Mouse (Mus musculus) left cerebral cortex, postnatal 10 days (tissue): Measurements from ENCODE around the gene 4933427D14Rik. TPM values are rescaled to one million over a fixed set of nuclear protein-coding genes. Genes with fewer than 3 reads are reported as not detected.
"Not testable (repeated sequence)": the region's sequence is repeated elsewhere in the genome, so short reads cannot be mapped to it uniquely, and the experiment has no call there.

Source experiments
- DNase-seq, 2 experiments: peaks; one replicate each; pipeline ENCODE4 v3.0.0; 2021 to 2022; ENCODE audit warnings: low spot score in 2 of 2, mixed read lengths in 1 of 2; ENCODE audit errors: extremely low spot score in 1 of 2
- intact Hi-C: fragments of 180-260 bp; cut with DNase I; formaldehyde crosslinking; loops from one replicate; pipeline ENCODE4 v1.15.1; 2025
- total RNA-seq, 2 experiments: library from RNA; stranded (reverse); gene quantifications; 2 replicates each; pipeline ENCODE4 v1.2.3; 2021

4933427D14Rik gene
- total RNA-seq, 2 experiments from 2014 or later, result 30.1 to 32.5 TPM

GRCm38 (mm10) chr11:72207834-72208377 is 647 bp upstream of the 4933427D14Rik start:
- no peak for DNase-seq
- intact Hi-C loops, result loop anchor here (5.0 kb wide), 1 partner anchor 156 kb away; no protein-coding TSS in a partner anchor

GRCm38 (mm10) chr11:72206341-72207203 is 687 bp downstream of the 4933427D14Rik start, which contains the start of gene Gm43951:
Gene Gm43951, minus strand, starts transcription at chr11:72206840.
- DNase-seq, result peak in 1 of 2 experiments; percentile 58
- intact Hi-C loops, result loop anchor here (5.0 kb wide), 1 partner anchor 154 kb away; no protein-coding TSS in a partner anchor

GRCm38 (mm10) chr11:72205256-72205655 is 2.0 kb downstream of the 4933427D14Rik start:
- intact Hi-C loops, result loop anchor here (5.0 kb wide), 1 partner anchor 153 kb away; no protein-coding TSS in a partner anchor
- DNase-seq, result no peak

GRCm38 (mm10) chr11:72203440-72203839 is 3.8 kb downstream of the 4933427D14Rik start:
- intact Hi-C loops, result no loop called here
- no peak for DNase-seq

GRCm38 (mm10) chr11:72196506-72196905 is 10.8 kb downstream of the 4933427D14Rik start:
- intact Hi-C loops, result no loop called here
- no peak for DNase-seq

GRCm38 (mm10) chr11:72194259-72194658 is 13.0 kb downstream of the 4933427D14Rik start:
- intact Hi-C loops, result no loop called here

GRCm38 (mm10) chr11:72190857-72191256 is 16.4 kb downstream of the 4933427D14Rik start:
- intact Hi-C loops, result no loop called here
- no peak for DNase-seq

More at GRCm38 (mm10) chr11:72194259-72194658, 13.0 kb downstream of the 4933427D14Rik start:
- DNase-seq, result no peak

- intact Hi-C loops, result no loop called here
- no peak for DNase-seq
These were observed 23.0 kb downstream of the 4933427D14Rik start for GRCm38 (mm10) chr11:72184252-72184651.

- intact Hi-C loops, result no loop called here
- DNase-seq, result no peak
These were observed 26.1 kb downstream of the 4933427D14Rik start for GRCm38 (mm10) chr11:72181136-72181535.

- DNase-seq, result no peak
- intact Hi-C loops, result no loop called here
These were observed 26.7 kb downstream of the 4933427D14Rik start for GRCm38 (mm10) chr11:72180556-72180955.

- no peak for DNase-seq
- intact Hi-C loops, result no loop called here
These were observed 30.7 kb downstream of the 4933427D14Rik start for GRCm38 (mm10) chr11:72176553-72176952.

- intact Hi-C loops, result no loop called here
- no peak for DNase-seq
These were observed 31.3 kb downstream of the 4933427D14Rik start for GRCm38 (mm10) chr11:72175966-72176365.

GRCm38 (mm10) chr11:72174721-72175120 is 32.5 kb downstream of the 4933427D14Rik start:
- intact Hi-C loops, result no loop called here
- DNase-seq, result no peak

GRCm38 (mm10) chr11:72173506-72173905 is 33.8 kb downstream of the 4933427D14Rik start:
- DNase-seq, result no peak
- intact Hi-C loops, result no loop called here

GRCm38 (mm10) chr11:72171906-72172305 is 35.4 kb downstream of the 4933427D14Rik start:
- DNase-seq, intact Hi-C loops: not testable (repeated sequence)

- no peak for DNase-seq
- intact Hi-C loops, result no loop called here
These were observed 37.4 kb downstream of the 4933427D14Rik start for GRCm38 (mm10) chr11:72169871-72170270.

GRCm38 (mm10) chr11:72163198-72163597 is 44.1 kb downstream of the 4933427D14Rik start:
- no peak for DNase-seq
- intact Hi-C loops, result no loop called here

GRCm38 (mm10) chr11:72156624-72157023 is 50.6 kb downstream of the 4933427D14Rik start:
- DNase-seq, result peak in 1 of 2 experiments; percentile 54
- intact Hi-C loops, result no loop called here

GRCm38 (mm10) chr11:72155981-72156428 is 51.3 kb downstream of the 4933427D14Rik start:
- no peak for DNase-seq
- intact Hi-C loops, result no loop called here
